Mouse (Mus musculus): Measurements from ENCODE around the gene Lamb2. TPM values are rescaled to one million over a fixed set of nuclear protein-coding genes. Genes with fewer than 3 reads are reported as not detected.
A peak's percentile ranks its signal among the peaks of the same experiment; 100 is the strongest.

Lamb2 gene
- polyA plus RNA-seq, 1 experiment from 2014 or later: 63.8 TPM

DNA sequence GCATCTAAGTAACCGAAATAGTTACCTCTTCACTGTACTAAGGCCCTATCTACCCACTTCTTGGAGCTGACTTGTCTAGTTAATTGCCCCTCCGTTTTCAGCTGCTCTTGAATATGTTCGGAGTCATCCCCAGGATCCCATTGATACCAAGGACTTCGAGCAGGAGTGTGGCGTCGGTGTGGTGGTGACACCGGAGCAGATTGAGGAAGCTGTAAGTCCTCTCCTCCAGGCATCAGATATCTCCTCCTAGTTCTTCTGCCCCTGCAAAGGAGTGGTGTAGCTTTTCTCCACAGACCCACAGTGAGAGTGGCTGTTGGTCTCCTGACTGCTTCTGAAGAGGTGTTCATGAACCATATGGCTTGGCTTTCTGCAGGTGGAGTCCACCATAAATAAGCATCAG is 29.2 kb downstream of the Lamb2 start:
- H3K4me3 ChIP-seq (ENCODE audit: low read depth, low read length): peak overlapping the region; percentile 63
- H3K9ac ChIP-seq (ENCODE audit: low read depth, low read length): peak overlapping the region; percentile 75
- WGBS: 87% methylated on average over 7 of the region's 7 CpGs
- H3K27ac ChIP-seq (replicated peaks; ENCODE audit: low read depth, low read length): no peak overlapping the region
- H3K4me1 ChIP-seq (ENCODE audit: control insufficient read depth, insufficient read depth, low read length): peaks cover 10% of the 10 kb centered on the region
- H3K9me3 ChIP-seq (ENCODE audit: control insufficient read depth, low read length): no peaks in the 10 kb centered on the region
- ATAC-seq (ENCODE audit: low read depth) (no peak), DNase-seq (ENCODE audit: low spot score) (no peak)
- H3K4me2 ChIP-seq (ENCODE audit: low read depth, low read length): peak overlapping the region; percentile 62
- no peaks in the 10 kb centered on the region for H3K27me3 ChIP-seq (replicated peaks; ENCODE audit: control insufficient read depth, insufficient read depth, low read length)
- H3K36me3 ChIP-seq (ENCODE audit: control insufficient read depth, insufficient read depth, low read length): peaks cover 47% of the 10 kb centered on the region

DNA sequence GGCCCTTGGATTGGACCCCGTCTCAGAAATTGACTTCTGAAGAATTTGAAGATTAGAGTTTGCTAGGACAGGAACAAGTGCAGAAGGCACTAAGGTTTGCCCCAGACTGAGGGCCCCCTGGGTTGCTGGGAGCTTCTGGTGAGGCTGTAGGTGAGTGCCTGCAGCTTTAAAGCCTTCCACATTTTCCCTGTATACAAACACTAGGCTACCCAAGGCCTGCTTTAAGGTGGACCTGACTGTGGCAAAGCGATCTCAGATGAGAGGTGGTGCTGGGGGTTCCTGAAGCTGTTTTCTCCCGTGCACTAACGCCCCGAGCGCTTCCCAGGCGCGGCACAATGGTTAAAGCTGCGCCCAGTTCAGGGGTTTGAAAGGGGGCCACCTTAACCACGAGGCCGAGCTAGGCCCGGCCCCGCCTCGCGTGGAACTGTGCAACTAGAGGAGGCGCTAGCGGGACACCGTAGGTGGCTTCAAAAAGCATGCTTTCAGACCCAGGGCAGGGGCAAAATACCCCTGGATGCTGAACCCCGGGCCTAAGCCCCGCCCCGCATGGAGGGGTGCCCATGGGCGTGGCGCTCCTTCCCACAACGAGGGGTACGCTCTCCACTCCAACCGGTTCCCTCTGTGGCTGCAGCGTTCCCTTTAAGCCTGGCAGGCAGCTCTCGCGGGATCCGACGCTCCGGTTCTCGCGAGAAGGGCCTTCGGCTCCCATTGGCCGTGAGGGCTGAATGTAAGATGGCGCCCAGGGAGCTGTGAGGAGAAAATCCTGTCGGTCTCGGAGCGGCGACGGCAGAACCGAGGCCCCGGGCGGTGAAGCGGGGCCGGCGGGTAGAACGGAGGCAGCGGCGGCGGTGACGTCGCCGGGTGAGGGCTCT is 37.1 kb downstream of the Lamb2 start, which contains the start of gene Qrich1:
Gene Qrich1 (plus strand): TSS at position 427 of the 872 bp plus-strand sequence.
- H3K9ac ChIP-seq (ENCODE audit: low read depth, low read length): peak within 1 kb of the TSS; percentile 99
- peak within 1 kb of the TSS; percentile 100 for H3K27ac ChIP-seq (replicated peaks; ENCODE audit: low read depth, low read length)
- peak; percentile 100 for DNase-seq (ENCODE audit: low spot score)
- no peaks in the 10 kb centered on the region for H3K27me3 ChIP-seq (replicated peaks; ENCODE audit: control insufficient read depth, insufficient read depth, low read length)
- H3K4me1 ChIP-seq (ENCODE audit: control insufficient read depth, insufficient read depth, low read length): peaks cover 9% of the 10 kb centered on the region; the same call in 1 of the 2 replicates
- ATAC-seq (ENCODE audit: low read depth): peak; percentile 98
- peaks cover 57% of the 10 kb centered on the region for H3K36me3 ChIP-seq (ENCODE audit: control insufficient read depth, insufficient read depth, low read length)
- WGBS: 1% methylated on average over 46 of the region's 55 CpGs
- peak within 1 kb of the TSS; percentile 86 for H3K4me2 ChIP-seq (ENCODE audit: low read depth, low read length)
- H3K9me3 ChIP-seq (ENCODE audit: control insufficient read depth, low read length): no peaks in the 10 kb centered on the region
- peak within 1 kb of the TSS; percentile 97 for H3K4me3 ChIP-seq (ENCODE audit: low read depth, low read length)

DNA sequence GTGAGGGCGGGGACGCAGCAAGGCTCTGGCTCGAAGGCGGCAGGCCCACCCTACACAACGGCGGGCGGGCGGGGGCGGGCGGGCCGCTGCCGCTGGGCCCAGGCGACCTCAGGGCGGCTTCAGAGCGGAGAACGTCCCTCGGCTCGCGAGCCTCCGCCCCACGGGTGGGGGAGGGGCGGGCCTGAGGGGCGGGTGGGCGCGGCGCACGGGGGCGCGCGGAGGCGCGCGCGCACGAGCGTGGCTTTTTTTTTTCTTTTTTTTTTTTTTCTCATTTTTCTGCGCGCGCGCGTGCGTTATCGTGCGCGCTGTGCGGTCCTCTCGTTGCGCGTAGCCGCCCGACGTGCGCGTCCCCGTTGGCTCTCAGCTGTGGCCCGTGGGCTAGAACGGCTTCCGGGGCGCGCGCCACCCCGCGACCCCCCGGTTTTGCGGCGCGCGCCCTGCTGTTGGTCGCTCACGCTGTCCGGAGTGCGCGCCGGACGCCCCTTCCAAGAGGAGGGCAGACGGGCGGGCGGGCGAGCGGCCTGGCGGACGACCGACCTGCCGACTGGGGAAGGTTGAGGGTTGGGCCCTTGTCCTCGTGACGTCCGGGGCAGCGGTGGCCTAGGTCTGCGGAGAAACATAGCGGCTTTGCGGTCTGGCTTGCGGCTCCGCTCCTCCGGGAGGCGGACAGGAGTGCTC is 37.9 kb downstream of the Lamb2 start:
- peaks cover 9% of the 10 kb centered on the region; the same call in 1 of the 2 replicates for H3K4me1 ChIP-seq (ENCODE audit: control insufficient read depth, insufficient read depth, low read length)
- WGBS: under 1% methylated on average over 41 of the region's 95 CpGs
- H3K9ac ChIP-seq (ENCODE audit: low read depth, low read length): peak overlapping the region; percentile 99
- no peaks in the 10 kb centered on the region for H3K27me3 ChIP-seq (replicated peaks; ENCODE audit: control insufficient read depth, insufficient read depth, low read length)
- peak overlapping the region; percentile 62 for H3K4me2 ChIP-seq (ENCODE audit: low read depth, low read length)
- H3K9me3 ChIP-seq (ENCODE audit: control insufficient read depth, low read length): no peaks in the 10 kb centered on the region
- H3K4me3 ChIP-seq (ENCODE audit: low read depth, low read length): peak overlapping the region; percentile 97
- peak; percentile 78 for ATAC-seq (ENCODE audit: low read depth)
- H3K27ac ChIP-seq (replicated peaks; ENCODE audit: low read depth, low read length): peak overlapping the region; percentile 100
- H3K36me3 ChIP-seq (ENCODE audit: control insufficient read depth, insufficient read depth, low read length): peaks cover 49% of the 10 kb centered on the region
- peak; percentile 90 for DNase-seq (ENCODE audit: low spot score)

DNA sequence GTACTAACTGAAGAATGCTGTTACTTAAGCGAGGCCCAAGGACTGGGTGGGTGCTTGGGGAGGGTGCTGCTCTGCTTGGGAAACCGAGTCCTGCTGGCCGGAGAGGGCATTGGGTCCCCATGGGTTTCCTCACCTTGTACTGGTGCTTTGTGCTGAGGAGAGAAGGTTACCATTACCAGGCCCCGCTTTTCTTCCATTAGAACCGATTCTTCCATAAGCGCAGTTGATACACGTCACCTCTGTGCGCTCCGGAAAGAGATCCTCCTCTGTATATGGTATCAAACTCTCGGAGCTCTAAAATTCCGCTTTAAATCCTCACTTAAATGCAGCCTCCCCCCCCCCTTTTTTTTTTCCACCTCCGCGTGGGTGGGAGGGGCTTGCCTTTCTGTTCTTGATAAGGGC is 38.4 kb downstream of the Lamb2 start:
- under 1% methylated on average over 12 of the region's 13 CpGs for WGBS
- Histone ChIP-seq H3K4me1 (ENCODE audit: control insufficient read depth, insufficient read depth, low read length) (peaks cover 9% of the 10 kb centered on the region; the same call in 1 of the 2 replicates), H3K9me3 (ENCODE audit: control insufficient read depth, low read length) (no peaks in the 10 kb centered on the region), H3K9ac (ENCODE audit: low read depth, low read length) (peak overlapping the region; percentile 99), H3K4me3 (ENCODE audit: low read depth, low read length) (peak overlapping the region; percentile 97), H3K4me2 (ENCODE audit: low read depth, low read length) (peak overlapping the region; percentile 62), H3K36me3 (ENCODE audit: control insufficient read depth, insufficient read depth, low read length) (peaks cover 44% of the 10 kb centered on the region), H3K27ac (replicated peaks; ENCODE audit: low read depth, low read length) (peak overlapping the region; percentile 100), H3K27me3 (replicated peaks; ENCODE audit: control insufficient read depth, insufficient read depth, low read length) (no peaks in the 10 kb centered on the region)
- DNase-seq (ENCODE audit: low spot score) (peak; percentile 86), ATAC-seq (ENCODE audit: low read depth) (no peak)

DNA sequence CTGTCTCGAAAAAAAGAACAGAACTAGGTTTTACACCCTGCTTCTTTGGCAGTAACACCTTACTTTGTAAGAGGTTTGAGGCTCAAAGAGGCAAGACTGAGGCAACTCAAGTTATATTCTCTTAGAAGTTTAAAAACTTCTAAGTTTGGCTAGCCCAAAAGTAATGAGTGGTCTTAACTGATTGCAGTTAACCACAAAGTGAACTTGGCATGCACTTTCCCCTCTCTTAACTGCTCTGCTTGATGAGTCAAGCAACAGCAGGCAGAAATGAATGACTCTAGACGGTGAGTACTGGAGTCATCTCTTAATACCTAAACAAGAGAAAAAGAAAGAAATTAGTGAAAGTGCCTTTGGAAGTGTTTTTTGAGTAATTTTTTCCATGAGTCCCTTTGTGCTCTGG is 42.1 kb downstream of the Lamb2 start:
- Histone ChIP-seq H3K9ac (ENCODE audit: low read depth, low read length) (no peak overlapping the region), H3K4me3 (ENCODE audit: low read depth, low read length) (no peak overlapping the region), H3K9me3 (ENCODE audit: control insufficient read depth, low read length) (no peaks in the 10 kb centered on the region), H3K27ac (replicated peaks; ENCODE audit: low read depth, low read length) (no peak overlapping the region), H3K27me3 (replicated peaks; ENCODE audit: control insufficient read depth, insufficient read depth, low read length) (no peaks in the 10 kb centered on the region), H3K4me2 (ENCODE audit: low read depth, low read length) (no peak overlapping the region), H3K36me3 (ENCODE audit: control insufficient read depth, insufficient read depth, low read length) (peaks cover 25% of the 10 kb centered on the region), H3K4me1 (ENCODE audit: control insufficient read depth, insufficient read depth, low read length) (peaks cover 3% of the 10 kb centered on the region; the same call in 1 of the 2 replicates)
- WGBS: 81% methylated on average over 2 of the region's 2 CpGs
- no peak for ATAC-seq (ENCODE audit: low read depth)
- DNase-seq (ENCODE audit: low spot score): no peak

DNA sequence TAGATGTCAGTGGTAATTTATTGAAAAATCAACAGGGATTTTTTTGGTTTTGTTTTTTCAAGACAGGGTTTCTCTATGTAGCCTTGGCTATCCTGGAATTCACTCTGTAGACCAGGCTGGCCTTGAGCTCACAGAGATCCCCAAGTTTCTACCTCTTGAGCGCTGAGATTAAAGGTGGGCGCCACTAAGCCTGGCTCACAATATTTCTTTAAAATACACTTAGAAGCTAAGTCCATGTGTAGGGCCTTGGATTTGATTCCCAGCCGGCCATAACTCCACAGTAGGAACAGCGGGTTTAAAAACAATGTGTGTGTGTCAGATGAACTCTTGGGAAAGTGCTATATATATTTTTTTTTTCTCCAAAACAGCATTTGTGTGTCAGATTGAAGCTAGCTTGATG is 43.8 kb downstream of the Lamb2 start:
- ATAC-seq (ENCODE audit: low read depth): no peak
- peaks cover 34% of the 10 kb centered on the region for H3K36me3 ChIP-seq (ENCODE audit: control insufficient read depth, insufficient read depth, low read length)
- no peak for DNase-seq (ENCODE audit: low spot score)
- H3K4me1 ChIP-seq (ENCODE audit: control insufficient read depth, insufficient read depth, low read length): peaks cover 3% of the 10 kb centered on the region; the same call in 1 of the 2 replicates
- no peaks in the 10 kb centered on the region for H3K9me3 ChIP-seq (ENCODE audit: control insufficient read depth, low read length)
- no peak overlapping the region for H3K27ac ChIP-seq (replicated peaks; ENCODE audit: low read depth, low read length)
- no peak overlapping the region for H3K4me2 ChIP-seq (ENCODE audit: low read depth, low read length)
- no peak overlapping the region for H3K4me3 ChIP-seq (ENCODE audit: low read depth, low read length)
- H3K9ac ChIP-seq (ENCODE audit: low read depth, low read length): no peak overlapping the region
- 93% methylated on average over 4 of the region's 4 CpGs for WGBS
- H3K27me3 ChIP-seq (replicated peaks; ENCODE audit: control insufficient read depth, insufficient read depth, low read length): no peaks in the 10 kb centered on the region

DNA sequence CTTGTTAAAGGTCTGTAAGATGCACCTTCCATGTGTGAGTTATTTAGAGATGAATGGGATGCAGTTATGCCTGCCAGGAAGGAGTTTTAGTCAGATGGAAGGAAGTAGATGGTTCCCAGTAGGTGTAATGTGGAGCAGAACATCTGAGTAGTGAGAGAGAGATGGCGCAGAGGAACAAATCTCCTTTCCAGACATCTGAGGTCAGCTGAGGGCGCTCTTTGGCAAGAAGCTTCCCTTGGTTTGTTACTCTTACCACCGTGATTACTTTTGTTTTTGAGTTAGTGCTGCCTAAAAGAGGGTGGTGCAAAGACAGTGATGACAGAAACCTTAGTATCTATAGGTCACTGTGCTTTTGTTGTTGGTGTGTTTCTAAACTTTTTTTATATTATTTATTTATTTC is 45.9 kb downstream of the Lamb2 start:
- 91% methylated on average over 3 of the region's 3 CpGs for WGBS
- no peak overlapping the region for H3K4me3 ChIP-seq (ENCODE audit: low read depth, low read length)
- ATAC-seq (ENCODE audit: low read depth) (no peak), DNase-seq (ENCODE audit: low spot score) (no peak)
- H3K4me1 ChIP-seq (ENCODE audit: control insufficient read depth, insufficient read depth, low read length): no peaks in the 10 kb centered on the region
- H3K36me3 ChIP-seq (ENCODE audit: control insufficient read depth, insufficient read depth, low read length): peaks cover 39% of the 10 kb centered on the region
- H3K9me3 ChIP-seq (ENCODE audit: control insufficient read depth, low read length): no peaks in the 10 kb centered on the region
- no peak overlapping the region for H3K27ac ChIP-seq (replicated peaks; ENCODE audit: low read depth, low read length)
- H3K9ac ChIP-seq (ENCODE audit: low read depth, low read length): no peak overlapping the region
- no peak overlapping the region for H3K4me2 ChIP-seq (ENCODE audit: low read depth, low read length)
- no peaks in the 10 kb centered on the region for H3K27me3 ChIP-seq (replicated peaks; ENCODE audit: control insufficient read depth, insufficient read depth, low read length)

DNA sequence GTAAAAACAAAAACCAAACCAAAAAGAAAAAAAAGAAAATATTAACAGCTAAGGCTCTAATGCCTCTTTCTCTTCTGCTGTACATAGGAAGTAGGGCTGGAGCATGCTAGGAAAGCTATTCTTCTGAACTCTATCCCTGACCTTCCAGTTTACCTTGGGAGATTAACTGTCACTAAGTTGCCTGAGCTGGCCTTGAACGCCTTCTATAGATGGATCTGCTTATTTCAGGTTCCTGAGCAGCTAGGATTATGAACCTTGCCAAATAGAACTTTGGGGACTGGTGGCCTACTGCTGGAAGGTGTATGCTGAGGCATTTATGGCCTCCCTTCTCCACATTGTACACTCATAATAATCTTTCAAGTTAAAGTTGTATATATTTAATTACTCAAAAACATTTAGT is 51.4 kb downstream of the Lamb2 start:
- ATAC-seq (ENCODE audit: low read depth) (no peak), DNase-seq (ENCODE audit: low spot score) (no peak)
- no peaks in the 10 kb centered on the region for H3K9me3 ChIP-seq (ENCODE audit: control insufficient read depth, low read length)
- H3K9ac ChIP-seq (ENCODE audit: low read depth, low read length): no peak overlapping the region
- no peak overlapping the region for H3K4me2 ChIP-seq (ENCODE audit: low read depth, low read length)
- peaks cover 82% of the 10 kb centered on the region for H3K36me3 ChIP-seq (ENCODE audit: control insufficient read depth, insufficient read depth, low read length)
- no peaks in the 10 kb centered on the region for H3K27me3 ChIP-seq (replicated peaks; ENCODE audit: control insufficient read depth, insufficient read depth, low read length)
- H3K4me3 ChIP-seq (ENCODE audit: low read depth, low read length): no peak overlapping the region
- WGBS: 93% methylated on average over 1 of the region's 1 CpGs
- no peak overlapping the region for H3K27ac ChIP-seq (replicated peaks; ENCODE audit: low read depth, low read length)
- no peaks in the 10 kb centered on the region for H3K4me1 ChIP-seq (ENCODE audit: control insufficient read depth, insufficient read depth, low read length)

All from embryonic facial prominence, embryonic 14.5 days (tissue).